Mouse (Mus musculus) urinary bladder, postnatal 25 days (tissue): ENCODE data around the gene Gif.

Experiments used
- DNase-seq: peaks from one replicate; pipeline ENCODE4 v3.0.0; 2022; ENCODE audit warnings: low spot score

Gene Gif

DNA sequence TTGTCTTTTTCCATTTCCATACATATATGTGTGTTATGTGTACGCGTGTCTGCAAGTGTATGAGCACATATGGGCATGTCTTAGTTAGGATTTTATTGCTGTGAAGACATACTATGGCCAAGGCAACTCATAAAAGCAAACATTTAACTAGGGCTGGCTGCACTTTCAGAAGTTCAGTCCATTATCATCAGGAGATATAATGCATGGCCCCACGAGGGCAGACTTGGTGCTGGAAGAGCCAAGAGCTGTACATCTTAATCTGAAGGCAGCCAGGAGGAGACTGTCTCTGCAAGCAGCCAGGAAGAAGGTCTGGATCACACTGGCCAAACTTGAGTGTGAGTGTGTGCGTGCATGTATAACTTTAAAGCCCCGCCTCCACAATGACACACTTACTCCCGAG, 47.1 kb downstream of the Gif start:
- DNase-seq = no peak

GRCm38 (mm10) chr19:11800531-11801315, 53.4 kb downstream of the Gif start:
- no peak for DNase-seq

- no peak for DNase-seq
Observed at GRCm38 (mm10) chr19:11804423-11804822, 57.1 kb downstream of the Gif start.

DNA sequence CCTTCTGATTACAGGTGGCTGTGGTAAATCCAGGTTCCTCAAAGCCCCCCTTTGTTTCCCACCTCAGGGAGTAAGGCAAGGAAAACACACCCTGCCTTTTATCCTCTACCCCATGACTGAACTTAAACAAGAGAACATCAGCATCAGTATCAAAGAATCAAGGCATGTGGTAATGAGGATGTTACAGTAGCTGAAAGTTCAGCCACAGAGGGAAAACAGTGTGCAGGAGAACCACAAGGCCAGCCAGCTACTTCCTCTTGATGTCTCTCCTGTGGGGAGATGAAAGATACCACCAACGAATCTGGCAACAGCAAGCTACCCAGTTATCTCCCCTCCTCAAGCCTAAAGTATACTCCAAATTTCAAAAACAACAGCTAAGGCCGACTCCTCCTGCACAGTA, 59.9 kb downstream of the Gif start:
- DNase-seq = no peak

DNA sequence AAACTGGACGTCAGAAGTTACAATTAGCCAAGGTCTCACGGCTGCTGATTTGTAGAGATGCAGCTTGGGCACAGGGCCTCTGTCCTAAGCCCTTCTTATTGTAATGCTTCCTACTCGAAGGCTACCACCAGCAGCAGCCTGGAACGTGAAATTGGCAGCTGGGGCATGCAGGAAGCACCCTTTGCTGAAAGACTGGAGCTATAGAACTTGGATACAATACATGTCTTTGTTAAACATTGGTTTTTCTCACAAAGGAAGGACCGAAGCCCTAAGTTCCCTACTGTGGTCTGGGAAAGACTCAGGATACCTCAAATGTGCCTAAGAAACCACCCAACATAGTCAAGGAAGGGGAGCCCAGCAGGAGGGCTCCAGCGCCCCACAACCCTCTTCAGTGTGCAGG, 60.5 kb downstream of the Gif start:
- DNase-seq = no peak

DNA sequence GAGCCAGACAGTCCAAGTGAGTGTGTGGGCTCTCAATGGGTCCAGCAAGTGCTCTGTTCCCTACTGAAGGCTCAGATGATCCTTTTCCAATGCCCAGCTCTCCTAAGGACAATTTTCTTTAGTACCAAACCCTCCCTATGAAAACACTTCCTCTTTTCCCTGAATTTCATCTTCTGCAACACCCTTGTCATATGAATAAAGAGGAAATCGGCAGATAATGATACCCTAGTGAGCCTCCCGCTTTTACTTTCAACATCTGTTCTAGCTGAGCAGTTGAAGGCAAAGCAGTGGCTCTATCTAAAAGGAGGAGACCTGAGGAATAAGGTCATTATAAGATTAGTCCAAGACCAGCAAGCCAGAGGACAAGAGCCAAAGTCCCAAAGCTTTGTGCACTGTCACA, 61.1 kb downstream of the Gif start:
- DNase-seq = no peak

- DNase-seq = no peak
Observed at GRCm38 (mm10) chr19:11810003-11810758, 62.8 kb downstream of the Gif start.

- DNase-seq = no peak
Observed at GRCm38 (mm10) chr19:11810856-11811255, 63.5 kb downstream of the Gif start.

DNA sequence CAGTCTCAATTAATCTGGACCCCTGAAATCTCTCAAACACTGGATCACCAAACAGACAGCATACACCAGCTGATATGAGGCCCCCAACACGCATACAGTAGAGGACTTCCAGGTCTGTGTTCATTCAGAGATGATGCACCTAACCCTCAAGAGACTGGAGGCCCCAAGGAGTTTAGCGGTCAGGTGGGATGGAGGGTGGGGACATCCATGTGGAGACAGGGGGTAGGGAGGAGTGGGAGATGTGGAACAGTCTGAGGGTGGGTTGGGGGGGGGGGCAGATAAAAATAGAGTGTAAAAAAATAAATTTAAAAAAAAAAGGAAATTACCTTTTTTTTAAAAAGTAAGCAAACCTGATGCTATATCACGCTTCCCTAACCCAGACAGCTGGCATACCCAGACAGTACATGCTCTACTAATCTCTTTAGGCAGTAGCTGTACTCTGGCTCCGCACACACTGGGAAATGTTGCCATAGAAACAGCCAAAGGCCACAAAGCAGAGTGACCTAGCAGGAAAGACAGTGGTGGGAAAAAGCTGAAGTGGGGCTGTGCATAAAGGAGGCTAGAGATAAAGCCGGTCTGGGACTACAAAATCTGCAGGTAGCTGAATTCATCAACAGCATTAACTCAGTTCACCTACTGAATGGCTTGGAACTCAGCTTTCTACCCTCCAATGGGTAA, 64.5 kb downstream of the Gif start:
- no peak for DNase-seq
